Mouse (Mus musculus): ENCODE data around the gene Top3a. TPM values are rescaled to one million over a fixed set of nuclear protein-coding genes. Genes with fewer than 3 reads are reported as not detected.
A peak's percentile ranks its signal among the peaks of the same experiment; 100 is the strongest.
"Not testable (repeated sequence)": the region's sequence is repeated elsewhere in the genome, so short reads cannot be mapped to it uniquely, and the experiment has no call there.

Gene Top3a
- 4.3 and 4.7 TPM in 2 replicates for polyA plus RNA-seq (2015; fragmentation: Nextera tagmentation; extraction: Ambion mirVana)

GRCm38 (mm10) chr11:60776829-60777740, at the start of gene Top3a, which contains the start of gene Smcr8:
Gene Top3a (minus strand): TSS chr11:60777365.
Gene Smcr8 (plus strand): TSS chr11:60777524.
- peak; percentile 90 for DNase-seq (ENCODE audit: low spot score)
- Histone ChIP-seq H3K9ac (ENCODE audit: low read length) (peak within 1 kb of the TSS; percentile 87), H3K27me3 (ENCODE audit: control insufficient read depth, insufficient read depth, low read length) (no peaks in the 10 kb centered on the region), H3K9me3 (ENCODE audit: control insufficient read depth, low read length) (no peaks in the 10 kb centered on the region), H3K4me3 (ENCODE audit: low read depth, low read length) (peak within 1 kb of the TSS; percentile 82), H3K4me1 (replicated peaks; ENCODE audit: control insufficient read depth, insufficient read depth) (peaks cover 18% of the 10 kb centered on the region), H3K27ac (replicated peaks) (peak within 1 kb of the TSS; percentile 95), H3K4me2 (replicated peaks; ENCODE audit: low read depth) (peak within 1 kb of the TSS; percentile 96), H3K36me3 (ENCODE audit: control insufficient read depth, insufficient read depth, low read length) (no peaks in the 10 kb centered on the region)
- no peak for TF ChIP-seq CTCF (IDR thresholded peaks at IDR 0.05; ENCODE audit: low read depth)
- no peak for TF ChIP-seq EP300 (optimal IDR thresholded peaks at IDR 0.05)
- ATAC-seq (ENCODE audit: low FRiP score, low TSS enrichment): peak; percentile 96
- under 1% methylated on average over 62 of the region's 62 CpGs for WGBS

GRCm38 (mm10) chr11:60826700-60827099, 49.5 kb upstream of the Top3a start:
- Histone ChIP-seq H3K4me2 (replicated peaks; ENCODE audit: low read depth) (no peak overlapping the region), H3K9ac (ENCODE audit: low read length) (no peak overlapping the region), H3K27me3 (ENCODE audit: control insufficient read depth, insufficient read depth, low read length) (no peaks in the 10 kb centered on the region), H3K36me3 (ENCODE audit: control insufficient read depth, insufficient read depth, low read length) (no peaks in the 10 kb centered on the region), H3K4me3 (ENCODE audit: low read depth, low read length) (no peak overlapping the region), H3K27ac (replicated peaks) (no peak overlapping the region), H3K4me1 (replicated peaks; ENCODE audit: control insufficient read depth, insufficient read depth) (peaks cover 3% of the 10 kb centered on the region; the same call in 1 of the 2 replicates), H3K9me3 (ENCODE audit: control insufficient read depth, low read length) (no peaks in the 10 kb centered on the region)
- DNase-seq (ENCODE audit: low spot score): no peak
- no peak for ATAC-seq (ENCODE audit: low FRiP score, low TSS enrichment)
- TF ChIP-seq CTCF (IDR thresholded peaks at IDR 0.05; ENCODE audit: low read depth) (no peak), EP300 (optimal IDR thresholded peaks at IDR 0.05) (no peak)
- WGBS: 55% methylated on average over 1 of the region's 1 CpGs

DNA sequence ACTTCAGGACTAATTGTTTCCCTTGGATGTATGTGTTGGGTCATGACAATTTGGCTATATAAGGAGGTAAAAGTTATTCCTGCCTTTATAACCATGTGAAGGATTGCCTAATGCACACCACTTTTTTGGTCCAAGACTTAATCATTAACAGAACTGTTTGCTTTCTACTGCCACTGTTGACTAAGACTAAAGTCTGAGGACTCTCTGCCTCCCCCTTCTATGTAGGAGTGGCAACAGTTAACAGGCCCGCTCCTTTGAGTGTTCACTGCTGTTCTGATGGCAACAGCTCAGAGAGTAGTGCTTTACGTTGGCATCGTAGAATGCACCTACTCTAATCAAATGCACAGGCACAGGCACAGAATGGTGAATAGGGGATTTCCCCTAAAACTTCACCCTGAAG, 48.0 kb upstream of the Top3a start:
- Histone ChIP-seq H3K27me3 (ENCODE audit: control insufficient read depth, insufficient read depth, low read length) (no peaks in the 10 kb centered on the region), H3K36me3 (ENCODE audit: control insufficient read depth, insufficient read depth, low read length) (no peaks in the 10 kb centered on the region), H3K9ac (ENCODE audit: low read length) (no peak overlapping the region), H3K9me3 (ENCODE audit: control insufficient read depth, low read length) (no peaks in the 10 kb centered on the region), H3K4me2 (replicated peaks; ENCODE audit: low read depth) (no peak overlapping the region), H3K4me3 (ENCODE audit: low read depth, low read length) (no peak overlapping the region), H3K4me1 (replicated peaks; ENCODE audit: control insufficient read depth, insufficient read depth) (no peaks in the 10 kb centered on the region), H3K27ac (replicated peaks) (no peak overlapping the region)
- ATAC-seq (ENCODE audit: low FRiP score, low TSS enrichment): peak; percentile 88
- peak; percentile 63 for DNase-seq (ENCODE audit: low spot score)
- WGBS: 44% methylated on average over 3 of the region's 3 CpGs
- TF ChIP-seq CTCF (IDR thresholded peaks at IDR 0.05; ENCODE audit: low read depth): 0 out of 2 replicates have a peak, but pooled peaks have one; percentile 11
- TF ChIP-seq EP300 (optimal IDR thresholded peaks at IDR 0.05): no peak

DNA sequence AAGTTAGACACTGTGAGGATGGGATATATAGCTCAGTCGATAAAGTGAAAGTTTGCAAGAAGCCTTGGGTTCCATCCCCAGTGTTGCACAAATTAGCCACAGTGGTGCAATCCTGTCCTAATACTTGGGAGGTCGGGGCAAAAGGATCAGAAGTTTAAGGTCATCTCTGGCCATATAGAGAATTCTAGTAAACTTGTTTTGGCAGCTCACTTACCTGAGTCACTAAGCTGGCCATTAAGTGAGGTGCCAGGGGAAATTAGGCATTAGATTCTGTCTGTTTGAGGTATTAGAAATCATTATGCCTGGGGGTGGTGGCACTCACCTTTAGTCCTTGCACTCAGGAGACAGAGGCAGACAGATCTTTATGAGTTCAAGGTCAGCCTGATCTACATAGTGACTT, 46.6 kb upstream of the Top3a start:
- WGBS: 63% methylated on average over 2 of the region's 2 CpGs
- no peak overlapping the region for H3K27ac ChIP-seq (replicated peaks)
- H3K4me1 ChIP-seq (replicated peaks; ENCODE audit: control insufficient read depth, insufficient read depth): no peaks in the 10 kb centered on the region
- DNase-seq (ENCODE audit: low spot score) (no peak), ATAC-seq (ENCODE audit: low FRiP score, low TSS enrichment) (no peak)
- no peaks in the 10 kb centered on the region for H3K27me3 ChIP-seq (ENCODE audit: control insufficient read depth, insufficient read depth, low read length)
- no peaks in the 10 kb centered on the region for H3K9me3 ChIP-seq (ENCODE audit: control insufficient read depth, low read length)
- no peak overlapping the region for H3K9ac ChIP-seq (ENCODE audit: low read length)
- TF ChIP-seq EP300 (optimal IDR thresholded peaks at IDR 0.05) (no peak), CTCF (IDR thresholded peaks at IDR 0.05; ENCODE audit: low read depth) (no peak)
- no peaks in the 10 kb centered on the region for H3K36me3 ChIP-seq (ENCODE audit: control insufficient read depth, insufficient read depth, low read length)
- H3K4me2 ChIP-seq (replicated peaks; ENCODE audit: low read depth): no peak overlapping the region
- no peak overlapping the region for H3K4me3 ChIP-seq (ENCODE audit: low read depth, low read length)

DNA sequence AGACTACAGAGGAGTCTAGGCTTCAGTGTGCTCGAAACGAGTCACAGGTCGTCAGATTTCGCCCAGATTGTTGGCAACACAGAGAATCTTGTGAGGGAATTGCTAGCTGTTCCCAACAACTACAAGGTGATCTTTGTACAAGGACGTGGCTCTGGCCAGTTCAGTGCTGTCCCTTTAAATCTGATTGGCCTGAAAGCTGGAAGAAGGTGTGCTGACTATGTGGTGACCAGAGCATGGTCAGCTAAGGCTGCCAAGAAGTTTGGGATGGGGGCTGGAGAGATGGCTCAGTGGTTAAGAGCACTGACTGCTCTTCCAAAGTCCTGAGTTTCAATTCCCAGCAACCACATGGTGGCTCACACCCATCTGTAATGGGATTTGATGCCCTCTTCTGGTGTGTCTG, 39.2 kb upstream of the Top3a start:
- Histone ChIP-seq H3K9ac (ENCODE audit: low read length) (no peak overlapping the region), H3K27me3 (ENCODE audit: control insufficient read depth, insufficient read depth, low read length) (no peaks in the 10 kb centered on the region), H3K4me3 (ENCODE audit: low read depth, low read length) (no peak overlapping the region), H3K4me1 (replicated peaks; ENCODE audit: control insufficient read depth, insufficient read depth) (no peaks in the 10 kb centered on the region), H3K36me3 (ENCODE audit: control insufficient read depth, insufficient read depth, low read length) (no peaks in the 10 kb centered on the region), H3K27ac (replicated peaks) (no peak overlapping the region), H3K4me2 (replicated peaks; ENCODE audit: low read depth) (no peak overlapping the region), H3K9me3 (ENCODE audit: control insufficient read depth, low read length) (no peaks in the 10 kb centered on the region)
- DNase-seq (ENCODE audit: low spot score): no peak
- ATAC-seq (ENCODE audit: low FRiP score, low TSS enrichment): no peak
- no peak for TF ChIP-seq EP300 (optimal IDR thresholded peaks at IDR 0.05)
- 71% methylated on average over 5 of the region's 5 CpGs for WGBS

DNA sequence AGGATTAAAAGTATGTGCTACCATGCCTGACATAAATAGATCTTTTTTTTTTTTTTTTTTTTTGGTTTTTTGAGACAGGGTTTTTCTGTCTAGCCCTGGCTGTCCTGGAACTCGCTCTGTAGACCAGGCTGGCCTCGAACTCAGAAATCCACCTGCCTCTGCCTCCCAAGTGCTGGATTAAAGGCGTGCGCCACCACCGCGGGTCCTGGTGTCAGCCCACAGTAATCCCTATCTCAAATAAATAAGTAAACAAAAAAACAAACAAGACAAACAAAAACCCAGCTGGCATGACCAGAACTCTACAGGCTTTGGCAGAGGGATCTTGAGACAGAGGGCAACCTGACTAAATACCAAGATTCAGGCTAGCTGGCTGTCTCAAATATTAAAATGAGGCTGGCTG, 34.5 kb upstream of the Top3a start, which contains the start of gene Shmt1:
Gene Shmt1 (minus strand): TSS at position 101 of the 400 bp plus-strand sequence.
- Histone ChIP-seq H3K4me2 (replicated peaks; ENCODE audit: low read depth) (peak within 1 kb of the TSS; percentile 69), H3K27ac (replicated peaks) (peak within 1 kb of the TSS; percentile 63), H3K9ac (ENCODE audit: low read length) (peak within 1 kb of the TSS; percentile 52), H3K4me3 (ENCODE audit: low read depth, low read length) (peak within 1 kb of the TSS; percentile 39)
- H3K4me1 ChIP-seq (replicated peaks; ENCODE audit: control insufficient read depth, insufficient read depth); H3K36me3 ChIP-seq (ENCODE audit: control insufficient read depth, insufficient read depth, low read length); DNase-seq (ENCODE audit: low spot score); H3K27me3 ChIP-seq (ENCODE audit: control insufficient read depth, insufficient read depth, low read length); H3K9me3 ChIP-seq (ENCODE audit: control insufficient read depth, low read length); ATAC-seq (ENCODE audit: low FRiP score, low TSS enrichment): not testable (repeated sequence)
- WGBS: 19% methylated on average over 6 of the region's 6 CpGs

All from stomach, postnatal 0 days (tissue).